Mouse (Mus musculus) adrenal gland (tissue): Measurements from ENCODE around the gene Cdh13.

Source experiments
- intact Hi-C: fragments of 180-260 bp; cut with DNase I; formaldehyde crosslinking; loops from one replicate; pipeline ENCODE4 v1.15.1; 2025

Cdh13 gene

GRCm38 (mm10) chr8:118789649-118790048 is 506.1 kb downstream of the Cdh13 start:
- intact Hi-C loops, result no loop called here

GRCm38 (mm10) chr8:118794886-118795285 is 511.4 kb downstream of the Cdh13 start:
- intact Hi-C loops, result no loop called here

GRCm38 (mm10) chr8:118796491-118796890 is 513.0 kb downstream of the Cdh13 start:
- intact Hi-C loops, result no loop called here

GRCm38 (mm10) chr8:118797127-118797526 is 513.6 kb downstream of the Cdh13 start:
- intact Hi-C loops, result no loop called here

- intact Hi-C loops, result no loop called here
Observed at GRCm38 (mm10) chr8:118803168-118803567, 519.6 kb downstream of the Cdh13 start.

- intact Hi-C loops, result no loop called here
Observed at GRCm38 (mm10) chr8:118809660-118810059, 526.1 kb downstream of the Cdh13 start.

GRCm38 (mm10) chr8:118815055-118815454 is 531.5 kb downstream of the Cdh13 start:
- intact Hi-C loops, result no loop called here

- intact Hi-C loops, result no loop called here
Observed at GRCm38 (mm10) chr8:118826761-118827160, 543.2 kb downstream of the Cdh13 start.

GRCm38 (mm10) chr8:118827726-118828125 is 544.2 kb downstream of the Cdh13 start:
- intact Hi-C loops, result no loop called here

- intact Hi-C loops, result no loop called here
Observed at GRCm38 (mm10) chr8:118830291-118830690, 546.8 kb downstream of the Cdh13 start.

- intact Hi-C loops, result no loop called here
Observed at GRCm38 (mm10) chr8:118831026-118831425, 547.5 kb downstream of the Cdh13 start.

- intact Hi-C loops, result no loop called here
Observed at GRCm38 (mm10) chr8:118838801-118839200, 555.3 kb downstream of the Cdh13 start.

- intact Hi-C loops, result loop anchor here (5.0 kb wide), 1 partner anchor 243 kb away; no protein-coding TSS in a partner anchor
Observed at GRCm38 (mm10) chr8:118845690-118846089, 562.2 kb downstream of the Cdh13 start.

GRCm38 (mm10) chr8:118848021-118848420 is 564.5 kb downstream of the Cdh13 start:
- intact Hi-C loops, result loop anchor here (5.0 kb wide), 1 partner anchor 246 kb away; no protein-coding TSS in a partner anchor

- intact Hi-C loops, result loop anchor here (5.0 kb wide), 1 partner anchor 247 kb away; no protein-coding TSS in a partner anchor
Observed at GRCm38 (mm10) chr8:118849515-118849914, 566.0 kb downstream of the Cdh13 start.

GRCm38 (mm10) chr8:118850381-118850780 is 566.8 kb downstream of the Cdh13 start:
- intact Hi-C loops, result loop anchor here (1.0 to 5.0 kb wide), 2 partner anchors 563 to 918 kb away; no protein-coding TSS in a partner anchor

GRCm38 (mm10) chr8:118851361-118851760 is 567.8 kb downstream of the Cdh13 start:
- intact Hi-C loops, result loop anchor here (5.0 kb wide), 1 partner anchor 919 kb away; no protein-coding TSS in a partner anchor

GRCm38 (mm10) chr8:118852861-118853260 is 569.3 kb downstream of the Cdh13 start:
- intact Hi-C loops, result loop anchor here (5.0 kb wide), 1 partner anchor 921 kb away; no protein-coding TSS in a partner anchor

GRCm38 (mm10) chr8:118854656-118855055 is 571.1 kb downstream of the Cdh13 start:
- intact Hi-C loops, result loop anchor here (5.0 kb wide), 1 partner anchor 922 kb away; no protein-coding TSS in a partner anchor

- intact Hi-C loops, result no loop called here
Observed at GRCm38 (mm10) chr8:118866332-118866731, 582.8 kb downstream of the Cdh13 start.

- intact Hi-C loops, result no loop called here
Observed at GRCm38 (mm10) chr8:118870711-118871110, 587.2 kb downstream of the Cdh13 start.

- intact Hi-C loops, result no loop called here
Observed at GRCm38 (mm10) chr8:118879939-118880825, 596.6 kb downstream of the Cdh13 start.
